Mouse (Mus musculus) heart, adult 18-20 months (tissue): ENCODE data around the gene Pik3ap1. TPM values are rescaled to one million over a fixed set of nuclear protein-coding genes. Genes with fewer than 3 reads are reported as not detected.
A peak's percentile ranks its signal among the peaks of the same experiment; 100 is the strongest.
"Not testable (repeated sequence)": the region's sequence is repeated elsewhere in the genome, so short reads cannot be mapped to it uniquely, and the experiment has no call there.

Experiments
- DNase-seq, 2 experiments: peaks; one replicate each; pipeline ENCODE4 v3.0.0; 2021 to 2022; ENCODE audit warnings: mixed read lengths in 1 of 2
- total RNA-seq, 2 experiments: library from RNA; stranded (reverse); gene quantifications; 2 replicates each; pipeline ENCODE4 v1.2.3; 2021

Pik3ap1 gene
- total RNA-seq, 2 experiments from 2014 or later, result 1.0 to 2.5 TPM

GRCm38 (mm10) chr19:41332228-41332627, 52.7 kb downstream of the Pik3ap1 start:
- DNase-seq, result peak in 1 of 2 experiments; percentile 62

GRCm38 (mm10) chr19:41330401-41330800, 54.5 kb downstream of the Pik3ap1 start:
- DNase-seq, result no peak

- no peak for DNase-seq
These were observed 54.9 kb downstream of the Pik3ap1 start for GRCm38 (mm10) chr19:41329961-41330360.

- DNase-seq, result no peak
These were observed 56.2 kb downstream of the Pik3ap1 start for GRCm38 (mm10) chr19:41328743-41329142.

- DNase-seq, result no peak
These were observed 61.1 kb downstream of the Pik3ap1 start for GRCm38 (mm10) chr19:41323813-41324212.

GRCm38 (mm10) chr19:41323125-41323524, 61.8 kb downstream of the Pik3ap1 start:
- no peak for DNase-seq

- DNase-seq, result peak in 1 of 2 experiments; percentile 66
These were observed 63.8 kb downstream of the Pik3ap1 start for GRCm38 (mm10) chr19:41321149-41321548.

- peak in 1 of 2 experiments; percentile 51 for DNase-seq
These were observed 67.4 kb downstream of the Pik3ap1 start for GRCm38 (mm10) chr19:41317315-41318095.

- no peak for DNase-seq
These were observed 70.2 kb downstream of the Pik3ap1 start for GRCm38 (mm10) chr19:41314696-41315095.

- DNase-seq, result no peak
These were observed 71.2 kb downstream of the Pik3ap1 start for GRCm38 (mm10) chr19:41313663-41314062.

- DNase-seq, result not testable (repeated sequence)
These were observed 72.3 kb downstream of the Pik3ap1 start for GRCm38 (mm10) chr19:41312587-41312986.

- no peak for DNase-seq
These were observed 72.9 kb downstream of the Pik3ap1 start for GRCm38 (mm10) chr19:41312027-41312426.

GRCm38 (mm10) chr19:41310971-41311703, 73.8 kb downstream of the Pik3ap1 start:
- DNase-seq, result peak; percentile 36 to 38

GRCm38 (mm10) chr19:41303933-41304332, 81.0 kb downstream of the Pik3ap1 start:
- DNase-seq, result no peak

GRCm38 (mm10) chr19:41303433-41303832, 81.5 kb downstream of the Pik3ap1 start:
- DNase-seq, result no peak

- DNase-seq, result no peak
These were observed 83.0 kb downstream of the Pik3ap1 start for GRCm38 (mm10) chr19:41301856-41302255.

GRCm38 (mm10) chr19:41299446-41299845, 85.5 kb downstream of the Pik3ap1 start:
- DNase-seq, result no peak

GRCm38 (mm10) chr19:41290952-41291619, 93.8 kb downstream of the Pik3ap1 start:
- no peak for DNase-seq

GRCm38 (mm10) chr19:41288568-41288967, 96.3 kb downstream of the Pik3ap1 start:
- no peak for DNase-seq

GRCm38 (mm10) chr19:41287224-41287623, 97.7 kb downstream of the Pik3ap1 start:
- DNase-seq, result no peak

- DNase-seq, result no peak
These were observed 100.4 kb downstream of the Pik3ap1 start for GRCm38 (mm10) chr19:41284515-41284914.

GRCm38 (mm10) chr19:41282718-41283117, 102.2 kb downstream of the Pik3ap1 start:
- DNase-seq, result no peak

- peak in 1 of 2 experiments; percentile 14 for DNase-seq
These were observed 102.7 kb downstream of the Pik3ap1 start for GRCm38 (mm10) chr19:41282216-41282615.
